Mouse (Mus musculus): ENCODE results near the gene Jmjd4.

The Jmjd4 gene

DNA sequence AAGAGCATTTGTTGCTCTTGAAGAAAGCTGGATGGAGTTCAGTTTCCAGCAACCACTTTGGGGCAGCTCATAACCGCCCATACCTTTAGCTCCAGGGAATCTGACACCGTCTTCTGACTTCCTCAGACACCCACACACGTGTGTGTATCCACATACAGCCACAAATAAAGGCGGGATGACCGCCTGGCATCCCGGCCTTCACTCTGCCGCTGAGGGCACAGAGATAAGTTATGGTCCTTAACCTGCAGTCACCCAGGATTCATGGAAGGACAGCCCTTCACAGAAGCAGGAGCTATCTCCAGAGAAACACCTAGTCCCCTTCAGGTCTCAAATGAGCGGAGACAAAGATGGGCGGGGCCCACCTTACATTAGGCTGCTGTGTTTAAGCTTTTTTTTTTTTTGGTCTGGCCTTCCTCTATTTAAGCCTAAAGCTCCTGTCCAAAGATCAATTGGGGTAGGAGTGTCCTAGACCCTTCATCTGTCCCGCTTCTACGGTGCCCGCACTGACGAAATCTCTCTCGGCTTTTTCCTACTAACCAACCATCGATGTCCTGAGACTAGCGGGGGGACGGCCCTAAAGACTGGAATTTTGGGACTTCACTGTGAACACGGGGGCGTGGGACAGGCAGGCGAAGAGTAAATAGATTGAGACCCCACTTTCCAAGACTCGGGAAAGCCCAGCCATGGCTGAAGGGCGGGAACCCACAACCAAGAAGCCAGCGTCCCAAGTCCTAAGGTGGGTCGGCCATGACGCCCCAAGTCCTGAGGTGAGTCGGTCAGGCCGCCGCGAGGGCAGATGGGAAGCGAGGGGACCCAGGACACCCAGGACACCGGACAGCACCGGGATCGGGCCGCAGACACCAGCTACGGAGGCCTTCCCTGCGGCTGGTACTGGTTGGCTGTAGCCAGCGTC, 21.8 kb downstream of the Jmjd4 start:
- no peak for DNase-seq (ENCODE audit: low read depth, low spot score)

DNA sequence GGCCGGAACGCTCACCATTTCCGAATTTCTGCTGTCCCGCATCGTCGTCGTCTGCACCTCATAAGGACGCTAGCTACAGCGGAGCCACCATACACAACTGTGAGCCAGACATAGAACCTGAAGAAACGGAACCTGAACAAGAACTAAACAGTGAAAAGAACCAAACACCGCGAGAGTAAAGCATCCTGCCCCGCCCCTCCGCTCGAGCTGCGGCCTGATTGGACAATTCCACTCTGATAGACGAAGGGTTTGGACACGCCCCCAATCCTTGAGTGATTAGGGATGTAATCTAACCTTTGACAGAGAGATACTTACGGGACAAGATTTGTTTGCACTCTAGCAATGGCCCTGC, 22.5 kb downstream of the Jmjd4 start, which contains the start of gene Zfp867:
Gene Zfp867 (minus strand): TSS at position 149 of the 352 bp plus-strand sequence.
- DNase-seq (ENCODE audit: low read depth, low spot score), result peak; percentile 77

DNA sequence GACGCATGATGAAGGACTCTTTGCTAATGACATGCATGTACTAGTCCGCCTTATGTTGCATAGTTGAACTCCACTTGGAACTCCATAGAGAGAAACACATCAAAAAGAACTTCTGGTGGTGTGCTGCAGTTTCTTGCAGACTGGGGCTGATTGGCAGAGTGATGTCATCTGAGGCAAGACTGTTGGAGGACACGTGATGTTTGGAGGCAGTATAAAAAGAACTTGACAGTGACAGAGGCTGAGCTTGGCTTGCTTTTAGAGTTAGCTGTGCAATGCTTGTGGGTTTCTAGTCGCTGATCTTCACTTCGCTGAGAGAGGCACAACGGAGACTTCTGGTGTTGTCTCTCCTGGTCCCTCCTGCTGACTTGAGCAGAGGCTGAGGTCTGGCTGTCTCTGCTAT, 27.4 kb downstream of the Jmjd4 start:
- DNase-seq (ENCODE audit: low read depth, low spot score), result no peak

DNA sequence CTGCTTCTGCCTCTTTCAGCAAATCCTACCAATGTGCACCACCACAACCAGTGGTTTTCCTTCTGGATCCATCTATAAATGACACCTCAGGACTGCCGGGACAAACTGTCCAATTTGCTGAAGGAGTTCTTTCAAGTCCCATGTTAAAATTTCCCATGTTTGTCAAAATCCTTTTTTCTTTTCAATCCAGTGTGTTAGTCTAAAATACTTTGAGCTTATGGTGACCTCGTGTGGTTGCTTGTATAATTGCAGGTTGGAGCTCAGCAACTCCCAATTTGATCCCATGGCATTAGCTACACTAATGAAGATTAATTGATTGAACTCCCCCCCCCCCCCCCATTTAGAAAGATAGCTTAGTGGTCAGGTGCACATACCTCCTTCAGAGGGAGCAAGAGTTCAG, 33.4 kb downstream of the Jmjd4 start:
- DNase-seq (ENCODE audit: low read depth, low spot score), result no peak

DNA sequence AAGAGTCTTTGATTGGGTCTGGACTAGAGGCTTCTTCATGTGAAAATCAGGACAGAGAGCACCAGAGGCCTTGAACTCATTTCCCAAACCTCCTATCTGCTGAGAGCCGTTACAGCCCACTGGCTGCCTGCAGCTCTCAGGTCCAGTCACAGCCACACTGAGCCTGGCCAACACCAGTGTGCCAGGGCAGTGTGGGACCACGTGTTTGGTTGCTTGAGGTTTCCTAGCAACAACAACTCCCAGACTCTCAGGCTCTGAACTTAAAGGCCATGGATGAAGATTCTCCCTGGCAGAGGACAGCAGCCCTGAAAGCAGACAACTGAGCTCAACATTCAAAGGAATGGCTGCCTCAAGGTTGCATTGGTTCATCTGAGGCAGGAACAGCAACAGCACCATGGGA, 35.8 kb downstream of the Jmjd4 start:
- no peak for DNase-seq (ENCODE audit: low read depth, low spot score)

DNA sequence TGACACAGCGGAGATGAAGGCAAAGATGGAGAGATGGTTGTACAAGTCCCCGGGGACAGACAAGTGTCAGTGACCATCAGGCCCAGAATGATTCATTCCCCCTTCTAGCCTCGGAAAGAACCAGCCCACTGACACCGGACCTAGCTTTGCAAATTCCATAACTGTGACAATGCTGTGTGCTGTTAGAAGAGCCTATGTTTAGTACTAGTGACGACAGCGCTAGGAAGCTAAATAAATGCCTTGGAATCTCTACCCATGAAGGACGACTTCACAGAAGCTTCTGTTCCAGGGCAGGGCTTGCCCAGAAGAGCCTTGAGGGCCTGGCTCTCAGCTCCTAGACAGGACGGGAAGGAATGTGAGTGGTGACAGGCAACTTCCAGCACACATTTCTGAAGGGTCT, 36.4 kb downstream of the Jmjd4 start:
- no peak for DNase-seq (ENCODE audit: low read depth, low spot score)

DNA sequence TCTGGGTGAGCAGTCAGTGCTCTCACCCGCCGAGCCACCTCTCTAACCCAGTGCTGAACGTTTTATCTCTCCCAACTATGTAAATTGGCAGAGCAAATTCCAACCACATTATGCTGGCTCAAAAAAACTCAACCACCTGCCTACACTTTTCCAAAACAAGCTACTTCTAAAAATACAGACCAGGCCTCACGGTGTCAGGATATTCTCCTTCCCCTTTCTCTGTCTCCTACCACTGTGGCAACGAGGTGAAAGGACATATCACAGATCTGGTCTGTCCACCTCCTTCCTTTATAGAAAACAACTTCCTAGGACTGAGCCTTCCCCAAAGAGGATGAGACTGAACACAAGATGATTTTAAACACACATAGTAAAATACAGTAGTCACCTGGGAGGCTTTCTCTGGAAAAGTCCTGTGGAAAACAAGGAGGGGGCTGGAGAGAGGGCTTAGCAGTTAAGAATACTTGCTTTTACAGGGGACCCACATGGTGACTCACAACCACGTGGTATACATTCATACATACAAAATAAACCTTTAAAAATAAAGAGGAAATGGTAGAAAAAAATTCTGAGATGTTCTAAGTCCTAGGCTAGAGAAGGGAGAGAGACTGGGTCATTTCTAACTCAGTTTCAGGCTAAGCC, 46.9 kb downstream of the Jmjd4 start:
- no peak for DNase-seq (ENCODE audit: low read depth, low spot score)

DNA sequence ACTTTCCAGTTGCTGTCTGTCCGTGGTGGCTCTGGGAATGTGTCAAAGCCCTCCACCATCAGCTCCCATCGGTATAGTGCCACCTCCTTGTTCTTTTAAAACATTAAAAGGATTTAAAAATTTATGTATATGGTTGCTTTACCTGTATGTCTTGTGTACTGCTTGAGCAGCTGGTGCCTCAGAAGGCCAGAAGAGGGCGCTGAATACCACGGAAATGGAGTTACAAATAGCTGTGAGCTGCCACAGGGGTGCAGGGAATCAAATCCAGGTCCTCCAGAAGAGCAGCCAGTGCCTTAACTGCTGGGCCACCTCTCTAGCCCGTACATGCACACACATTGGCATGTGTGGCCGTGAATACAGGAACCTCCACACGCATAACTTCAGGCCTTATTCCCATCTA, 47.9 kb downstream of the Jmjd4 start:
- no peak for DNase-seq (ENCODE audit: low read depth, low spot score)

DNA sequence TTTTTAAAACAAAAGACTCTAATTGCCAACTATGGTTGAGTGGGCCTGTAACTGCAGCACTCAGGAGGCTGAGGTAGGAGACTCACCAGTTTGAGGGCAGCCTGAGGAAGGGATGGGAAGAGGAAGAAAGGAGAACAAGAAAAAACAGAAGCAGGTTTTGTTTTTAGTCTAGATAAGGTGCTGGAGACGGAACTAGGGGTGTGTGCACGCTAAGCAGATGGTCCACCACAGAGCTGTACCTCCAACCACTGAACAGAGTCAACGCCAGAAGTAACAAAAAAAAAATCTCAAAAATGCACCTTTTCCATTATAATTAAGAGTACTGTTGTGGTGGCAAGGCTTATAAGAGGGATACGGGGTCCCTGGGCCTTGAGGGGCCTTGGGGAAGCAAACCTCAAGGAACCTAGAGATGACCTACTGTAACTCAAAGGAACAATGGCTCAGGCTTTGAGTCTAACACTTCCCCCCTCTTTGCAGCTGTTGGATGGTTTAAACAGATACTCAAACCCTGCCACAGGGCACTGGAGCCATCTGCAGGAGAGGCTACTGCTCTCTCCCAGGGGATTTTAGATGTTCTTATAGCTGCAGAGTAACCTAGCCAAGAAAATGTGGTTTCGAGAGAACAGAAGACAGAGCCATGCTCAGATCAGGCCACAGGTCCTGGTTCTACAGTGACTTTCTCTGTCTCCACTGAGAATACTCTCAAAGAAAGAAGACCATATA, 52.3 kb downstream of the Jmjd4 start:
- DNase-seq (ENCODE audit: low read depth, low spot score), result no peak

DNA sequence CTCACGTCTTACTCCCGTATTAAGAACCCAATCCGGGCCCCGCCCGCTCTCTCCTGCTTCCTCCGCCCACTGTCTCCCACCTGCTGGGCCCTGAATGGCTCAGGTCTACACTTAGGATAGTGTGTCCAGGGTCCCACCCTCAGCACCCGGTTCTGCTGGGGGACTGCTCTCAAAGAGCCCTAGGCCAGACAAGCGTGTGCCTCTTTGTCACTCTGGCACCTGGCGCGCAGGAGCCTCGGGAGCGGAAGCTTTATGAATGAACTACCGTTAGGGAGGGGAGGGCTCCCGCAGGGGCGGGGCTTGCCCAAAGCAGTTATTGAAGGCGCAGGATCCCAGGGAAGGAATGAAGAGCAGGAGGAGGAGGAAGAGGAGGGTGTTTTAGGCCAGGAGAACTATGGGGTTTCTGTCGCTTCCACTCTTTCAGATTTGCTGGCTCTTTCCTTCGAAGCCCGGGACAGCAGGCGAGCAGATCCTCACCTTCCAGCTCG, 55.5 kb downstream of the Jmjd4 start:
- no peak for DNase-seq (ENCODE audit: low read depth, low spot score)

DNA sequence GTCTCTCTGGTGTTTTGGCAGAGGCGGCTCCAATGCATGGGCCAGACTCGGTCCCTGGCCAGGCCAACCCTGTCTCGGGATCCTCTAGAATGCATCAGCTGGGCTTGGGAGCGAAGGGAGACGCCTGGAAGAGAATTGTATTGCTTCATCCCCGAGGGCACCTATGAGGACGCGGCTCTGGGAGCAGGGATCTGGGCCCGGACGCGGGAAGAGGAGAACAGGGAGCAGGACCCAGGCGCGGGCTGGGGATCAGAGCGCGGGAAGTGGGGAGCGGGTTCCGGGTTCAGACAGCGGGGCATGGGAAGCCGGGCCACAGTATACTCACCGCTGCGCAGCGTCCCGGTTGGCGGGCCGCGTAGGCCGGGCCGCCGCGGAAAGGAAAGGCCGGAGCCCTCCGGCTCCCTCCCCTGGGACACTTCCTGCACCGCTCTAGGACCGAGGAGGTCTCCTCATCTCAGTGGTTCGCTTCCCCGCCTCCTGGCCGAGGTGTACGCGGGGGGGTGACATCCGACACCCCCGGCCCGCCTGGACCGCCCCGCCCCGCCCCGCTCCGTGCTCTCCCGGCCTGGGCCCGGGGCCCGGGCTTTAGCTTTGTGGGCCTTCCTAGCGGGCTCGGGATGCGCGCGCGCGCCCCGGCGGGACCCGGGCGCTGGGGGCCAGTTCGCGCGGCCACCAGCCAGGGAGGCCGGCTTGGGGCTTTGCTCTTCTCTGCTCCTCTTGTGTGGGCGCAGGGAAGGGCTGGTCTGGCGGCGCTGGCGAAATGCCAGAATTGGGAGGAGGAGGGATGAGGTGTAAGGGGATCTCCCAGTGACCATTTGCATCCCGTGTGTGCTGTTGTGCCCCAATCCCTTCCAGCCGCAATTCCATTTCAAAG, 56.2 kb downstream of the Jmjd4 start:
- peak; percentile 80 for DNase-seq (ENCODE audit: low read depth, low spot score)

DNA sequence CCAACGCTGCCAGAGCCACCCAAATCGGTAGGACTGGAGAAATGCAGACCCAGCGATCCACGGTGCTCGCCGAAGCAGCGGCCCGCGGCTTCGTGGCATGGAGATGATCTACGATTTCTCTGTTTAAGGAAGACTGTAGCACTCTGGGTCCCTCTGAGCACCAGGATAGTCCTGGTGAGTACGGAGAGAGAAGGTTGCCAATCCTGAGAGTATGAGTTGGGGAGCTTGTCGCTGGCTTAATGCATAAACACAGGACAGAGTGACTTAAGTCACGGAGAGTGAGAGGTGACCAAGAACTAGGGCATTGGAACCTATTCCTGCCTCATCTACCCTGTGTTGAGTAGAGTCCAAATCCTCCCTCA, 56.8 kb downstream of the Jmjd4 start:
- DNase-seq (ENCODE audit: low read depth, low spot score), result no peak

Measured in retina, adult 2 months (tissue).